Mouse (Mus musculus) gonadal fat pad, adult 2 months (tissue): Measurements from ENCODE around the gene Prrt4. TPM values are rescaled to one million over a fixed set of nuclear protein-coding genes. Genes with fewer than 3 reads are reported as not detected.
A peak's percentile ranks its signal among the peaks of the same experiment; 100 is the strongest.
"Not testable (repeated sequence)": the region's sequence is repeated elsewhere in the genome, so short reads cannot be mapped to it uniquely, and the experiment has no call there.

Experiments
- DNase-seq: peaks from one replicate; pipeline ENCODE4 v3.0.0-alpha.2; 2012; ENCODE audit warnings: low read depth
- polyA plus RNA-seq: library from polyadenylated mRNA; depleted of rRNA; stranded (reverse); fragments of >200 nt; gene quantifications from 2 replicates; pipeline ENCODE4 v1.2.3, GENCODE M21; 2012

The Prrt4 gene
- polyA plus RNA-seq, 1 experiment: 2.1 TPM

GRCm38 (mm10) chr6:29198309-29199222 lies 19.2 kb upstream of the Prrt4 start:
- no peak for DNase-seq

DNA sequence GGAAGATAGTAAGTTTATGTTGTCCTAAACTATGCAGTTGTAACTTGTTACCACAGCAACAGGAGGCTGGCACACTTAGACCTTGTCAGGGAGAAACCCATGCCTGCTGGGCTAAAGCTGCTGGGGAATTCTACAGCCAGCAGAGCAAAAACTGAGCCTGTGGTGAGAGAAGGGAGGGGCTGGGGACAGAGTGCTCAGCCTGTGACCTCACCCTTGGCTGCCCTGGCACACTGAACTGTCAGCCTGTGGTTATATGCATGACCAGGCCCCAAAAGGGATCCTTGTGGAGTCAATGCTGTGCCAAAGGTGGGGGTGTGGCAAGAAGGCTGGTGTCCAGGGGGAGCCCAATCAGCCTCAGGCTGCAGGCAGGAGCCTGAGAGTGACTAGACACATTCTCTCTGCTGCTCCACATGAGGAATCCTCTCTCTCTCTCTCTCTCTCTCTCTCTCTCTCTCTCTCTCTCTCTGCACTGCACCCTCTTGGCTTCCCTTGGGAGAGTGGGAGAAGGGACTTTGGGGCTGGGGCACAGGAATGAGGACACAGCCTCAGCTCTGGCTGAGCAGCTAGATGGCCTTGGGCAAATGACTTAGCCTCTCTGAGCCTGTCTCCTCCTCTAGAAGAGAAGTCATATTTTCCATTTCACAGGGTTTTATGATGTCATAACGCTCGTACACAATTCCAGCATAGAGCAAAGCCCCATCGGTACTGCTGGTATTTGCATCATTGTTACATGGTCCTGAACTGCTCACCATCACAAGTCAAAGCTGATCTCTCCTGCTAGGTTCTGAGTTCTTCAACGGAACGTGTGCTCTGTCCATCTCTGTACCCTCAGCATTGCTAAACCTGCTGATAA lies 16.7 kb upstream of the Prrt4 start:
- DNase-seq: no peak

DNA sequence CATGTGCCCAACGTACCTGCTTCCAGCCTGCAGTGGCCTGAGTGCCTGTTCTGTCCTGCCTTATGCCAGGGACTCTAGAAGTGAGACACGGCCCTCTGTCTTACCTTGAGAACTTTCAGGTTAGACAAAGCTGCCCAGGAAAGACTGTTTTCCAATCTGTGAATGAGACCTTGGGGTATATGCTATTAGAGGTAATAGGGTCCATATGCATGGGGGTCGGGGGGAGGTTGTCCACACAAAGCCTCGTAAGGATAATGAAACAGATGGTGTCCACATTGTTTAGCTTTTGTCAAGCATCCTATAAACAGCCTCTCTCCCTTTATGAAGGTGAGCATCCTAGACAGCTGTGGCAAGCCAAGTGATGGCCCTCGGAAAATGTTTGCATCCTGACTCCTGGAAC lies 15.8 kb upstream of the Prrt4 start:
- no peak for DNase-seq

- no peak for DNase-seq
Measured at GRCm38 (mm10) chr6:29193961-29194750, 14.8 kb upstream of the Prrt4 start.

GRCm38 (mm10) chr6:29187936-29188335 lies 8.6 kb upstream of the Prrt4 start:
- DNase-seq: no peak

GRCm38 (mm10) chr6:29179843-29180242 lies 459 bp upstream of the Prrt4 start:
- no peak for DNase-seq

- no peak for DNase-seq
Measured at GRCm38 (mm10) chr6:29177901-29178879, 1.2 kb downstream of the Prrt4 start.

DNA sequence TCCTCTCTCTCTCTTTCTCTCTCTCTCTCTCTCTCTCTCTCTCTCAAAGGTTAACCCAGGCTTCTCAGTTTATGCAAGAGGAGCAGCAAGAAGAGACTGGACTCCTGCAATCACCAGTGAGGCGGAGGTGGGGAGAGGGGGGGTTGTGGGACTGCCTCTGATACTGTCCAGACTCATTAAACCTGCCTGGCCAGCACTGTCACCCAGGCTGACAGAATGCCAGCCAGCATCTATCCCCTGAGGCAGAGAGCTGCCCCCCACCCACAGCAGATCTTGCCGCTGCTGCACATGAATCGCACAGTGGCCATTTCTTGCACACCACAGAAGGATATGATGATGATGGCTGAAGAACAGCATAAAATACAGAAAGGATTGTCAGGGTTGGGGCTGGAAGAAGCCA lies 4.3 kb downstream of the Prrt4 start:
- DNase-seq: no peak

GRCm38 (mm10) chr6:29174368-29174767 lies 5.0 kb downstream of the Prrt4 start:
- no peak for DNase-seq

DNA sequence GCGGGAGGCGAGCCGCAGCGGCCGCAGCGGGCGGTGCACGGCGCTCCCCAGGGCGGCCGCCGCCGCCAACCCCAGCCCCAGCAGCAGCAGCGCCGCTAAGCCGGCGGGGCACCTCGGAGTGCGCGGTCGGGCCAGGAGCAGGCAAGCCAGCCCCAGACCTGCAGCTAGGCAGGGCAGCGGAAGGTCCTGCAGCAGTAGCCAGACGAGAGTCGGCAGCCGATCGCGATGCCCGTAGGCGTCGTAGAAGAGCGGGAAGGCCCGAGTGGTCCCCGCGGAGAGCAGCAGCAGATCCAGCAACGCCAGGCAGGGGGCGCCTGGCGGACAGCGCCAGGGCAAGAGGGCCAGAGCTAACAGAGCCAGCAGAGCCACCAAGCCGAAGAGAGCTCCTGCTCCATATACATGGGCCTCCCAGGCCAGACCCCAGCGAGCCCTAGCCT lies 8.4 kb downstream of the Prrt4 start:
- no peak for DNase-seq

- DNase-seq: no peak
Measured at GRCm38 (mm10) chr6:29170063-29170921, 9.1 kb downstream of the Prrt4 start.

GRCm38 (mm10) chr6:29169675-29170062 lies 9.7 kb downstream of the Prrt4 start:
- DNase-seq: no peak

DNA sequence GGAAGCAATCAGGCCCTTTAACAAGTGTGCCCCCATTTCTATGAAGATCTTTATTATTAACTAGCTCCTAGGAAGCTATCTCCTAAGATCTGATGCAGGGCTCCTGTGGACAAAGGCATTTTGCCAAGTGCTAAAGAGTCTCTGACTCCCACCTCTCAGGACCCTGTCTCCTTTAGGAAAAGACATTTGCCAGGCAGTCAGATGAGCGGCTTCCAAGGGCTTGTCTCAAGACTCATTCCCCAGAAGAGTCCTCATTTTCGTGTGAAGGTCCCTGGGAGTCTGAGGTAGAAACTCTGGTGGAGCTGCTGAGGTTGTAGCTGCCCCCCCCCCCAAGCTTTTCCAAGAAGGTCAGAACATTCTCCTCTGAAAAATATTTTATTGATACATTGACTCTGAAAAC lies 10.5 kb downstream of the Prrt4 start:
- no peak for DNase-seq

- no peak for DNase-seq
Measured at GRCm38 (mm10) chr6:29166196-29166595, 13.2 kb downstream of the Prrt4 start.

DNA sequence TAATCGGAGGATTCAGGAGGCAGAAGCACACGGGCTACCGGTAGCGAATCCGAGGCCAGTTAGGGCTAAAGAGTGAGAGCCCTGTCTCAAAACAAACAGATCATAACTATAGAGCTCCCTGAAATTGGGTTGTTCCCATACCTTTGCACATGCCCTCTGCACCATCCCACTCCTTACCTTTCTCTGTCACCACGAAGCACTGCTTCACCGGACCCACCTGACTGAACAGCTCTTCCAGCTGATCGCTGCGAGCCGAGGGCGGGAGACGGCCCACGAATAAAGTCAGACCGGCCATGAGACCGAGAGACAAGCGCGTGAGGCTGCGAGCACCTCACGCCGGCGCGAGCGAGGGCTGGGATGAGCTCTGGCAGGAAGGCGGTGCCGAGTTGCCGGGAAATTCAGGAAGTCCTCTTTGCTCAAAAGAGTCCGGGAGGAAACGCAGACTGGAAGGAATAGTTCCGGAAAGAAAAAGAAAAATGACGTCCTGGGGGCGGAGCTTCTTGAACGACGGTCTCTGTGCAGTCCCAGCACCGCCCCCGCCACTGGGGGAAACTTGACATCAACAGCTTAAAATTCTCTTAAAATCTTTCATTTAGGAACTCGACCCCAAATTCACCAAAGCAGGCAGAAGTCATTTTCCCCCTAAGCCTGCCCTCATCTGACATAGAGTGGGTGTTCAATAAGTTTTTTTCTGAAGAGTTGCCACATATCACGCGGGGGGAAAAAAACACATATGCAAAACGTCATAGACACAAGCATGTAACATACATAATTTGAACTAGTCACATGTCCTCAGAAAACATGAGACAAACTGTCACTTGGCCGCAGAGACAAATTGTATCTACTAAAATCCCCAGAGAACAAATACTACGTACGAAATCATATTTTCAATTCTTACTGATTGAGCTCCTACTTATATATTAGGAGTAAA lies 14.8 kb downstream of the Prrt4 start, which contains the start of gene Rbm28:
Gene Rbm28, minus strand, starts transcription at position 693 of the 931 bp plus-strand sequence.
- DNase-seq: peak; percentile 77

DNA sequence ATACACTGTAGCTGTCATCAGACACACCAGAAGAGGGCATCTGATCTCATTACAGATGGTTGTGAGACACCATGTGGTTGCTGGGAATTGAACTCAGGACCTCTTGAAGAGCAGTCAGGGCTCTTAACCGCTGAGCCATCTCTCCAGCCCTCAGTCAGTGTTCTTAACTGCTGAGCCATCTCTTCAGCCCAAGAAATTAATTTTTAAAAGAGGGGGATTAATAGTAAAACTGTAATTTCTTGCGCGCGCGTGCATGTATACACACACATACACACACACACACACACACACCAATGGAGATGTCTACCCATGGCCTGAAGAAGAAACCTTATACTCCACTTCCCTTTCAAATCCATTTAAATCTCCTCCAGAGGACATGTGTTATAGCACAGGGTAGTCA lies 18.1 kb downstream of the Prrt4 start:
- not testable (repeated sequence) for DNase-seq

DNA sequence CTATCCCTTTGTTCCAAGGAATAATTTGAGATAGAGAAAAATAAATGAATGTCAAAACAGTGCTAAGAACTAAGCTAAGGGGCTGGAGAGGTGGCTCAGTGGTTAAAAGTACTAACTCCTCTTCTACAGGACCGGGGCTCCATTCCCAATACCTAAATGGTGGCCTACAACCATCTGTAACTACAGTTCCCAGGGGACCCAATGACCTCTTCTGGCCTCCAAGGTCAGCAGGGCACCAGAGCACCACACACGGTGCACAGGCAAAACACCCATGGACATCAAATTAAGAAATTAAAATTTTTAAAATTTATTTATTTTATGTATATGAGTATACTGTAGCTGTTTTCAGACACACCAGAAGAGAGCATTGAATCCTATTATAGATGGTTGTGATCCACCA lies 18.6 kb downstream of the Prrt4 start:
- DNase-seq: no peak

DNA sequence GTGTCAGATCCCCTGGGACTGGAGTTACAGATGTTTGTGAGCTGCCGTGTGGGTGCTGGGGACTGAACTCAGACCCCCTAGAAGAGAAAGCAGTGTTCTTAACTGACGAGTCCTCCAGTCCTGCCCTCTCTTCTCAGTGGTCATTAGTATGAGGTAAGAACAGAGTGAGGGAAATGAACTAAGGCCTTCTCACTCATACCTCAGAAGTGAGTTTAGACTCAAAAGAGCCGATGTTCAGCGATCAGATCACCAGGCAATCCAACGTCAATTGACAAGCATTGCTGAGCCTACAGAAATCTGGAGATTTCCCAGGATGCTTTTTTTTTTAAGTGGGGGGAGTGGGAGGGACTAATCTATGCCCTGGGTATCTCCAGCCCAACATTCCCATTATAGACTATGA lies 23.1 kb downstream of the Prrt4 start:
- DNase-seq: no peak
